Mouse (Mus musculus): ENCODE measurements at regions not wholly inside any gene's neighbourhood (a gene's known extent, or its start where the extent isn't known, plus 50 kb on each side); places are given as distances from the start of the nearest gene placed in this dataset.

DNA sequence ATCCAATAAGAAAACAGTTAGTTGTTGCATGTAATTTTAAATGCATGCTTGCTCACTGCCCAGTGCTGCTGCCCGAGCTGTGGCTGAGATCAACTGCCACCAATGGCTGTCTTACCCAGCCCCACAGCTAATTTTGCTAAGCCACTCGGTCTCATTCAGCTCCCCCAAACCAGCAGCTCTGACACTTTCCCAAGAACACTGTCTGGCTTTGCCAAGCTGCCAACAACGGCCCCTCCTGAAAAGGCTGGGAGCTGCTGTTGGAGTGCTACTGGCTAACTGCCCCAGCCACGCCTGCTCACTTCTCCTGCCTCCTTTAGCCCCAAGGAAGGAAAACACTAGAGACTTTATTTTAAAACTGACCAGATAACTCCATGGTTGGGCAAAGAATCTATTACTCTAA, 1227.1 kb downstream of the A830018L16Rik start:
- TF ChIP-seq CTCF (IDR thresholded peaks at IDR 0.05; ENCODE audit: control insufficient read depth, insufficient read depth, insufficient read length) (no peak), CEBPB (IDR thresholded peaks at IDR 0.05; ENCODE audit: low read depth) (no peak), USF1 (IDR thresholded peaks at IDR 0.05; ENCODE audit: low read depth) (no peak), MAX (IDR thresholded peaks at IDR 0.05) (no peak), MYOG (IDR thresholded peaks at IDR 0.05; ENCODE audit: control insufficient read depth, extremely low read depth, insufficient read length) (no peak)

Measured in C2C12 (cell line).